Mouse (Mus musculus): ENCODE measurements around the gene Mettl3. TPM values are rescaled to one million over a fixed set of nuclear protein-coding genes. Genes with fewer than 3 reads are reported as not detected.
A peak's percentile ranks its signal among the peaks of the same experiment; 100 is the strongest.

Gene Mettl3
- 64.5 and 98.3 TPM in 2 replicates for polyA plus RNA-seq (2011; ENCODE audit: insufficient read depth, insufficient read length, low replicate concordance, missing spikeins)

DNA sequence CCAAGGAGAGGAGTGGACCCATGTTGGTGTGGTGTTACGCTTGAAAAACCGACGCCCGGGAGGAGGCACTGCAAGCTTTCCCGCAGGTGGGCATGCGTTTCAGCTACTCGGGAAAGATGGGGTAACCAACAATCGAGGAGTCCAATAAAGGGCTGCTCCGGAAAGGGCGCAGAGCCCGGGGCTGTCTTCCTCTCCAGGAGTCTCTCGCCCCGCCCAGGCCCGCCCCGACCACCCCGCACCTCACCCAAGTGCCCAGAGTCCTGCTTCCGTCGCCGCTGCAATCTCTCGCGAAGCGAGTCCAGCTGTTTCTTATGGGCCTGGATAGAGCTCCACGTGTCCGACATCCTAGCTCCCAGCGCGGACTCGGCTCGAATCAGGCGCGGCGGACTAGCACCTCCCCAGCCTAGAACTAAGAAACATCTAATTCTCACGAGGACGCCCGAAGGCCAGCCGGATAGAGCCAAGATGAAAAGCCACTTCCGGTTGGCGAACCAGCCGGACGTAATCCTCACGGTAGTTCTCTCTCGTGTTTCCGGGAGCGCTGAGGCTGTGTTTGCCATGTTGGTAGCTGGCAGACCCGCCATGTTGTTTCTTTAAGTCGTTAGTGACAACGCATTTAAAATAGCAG lies at the start of gene Mettl3:
Gene Mettl3, minus strand, starts transcription at position 485 of the 628 bp plus-strand sequence.
- H3K27ac ChIP-seq (ENCODE audit: control insufficient read depth, insufficient read depth, low read depth, low read length, poor library complexity): peak within 1 kb of the TSS; percentile 88
- peak within 1 kb of the TSS; percentile 94 for H3K4me3 ChIP-seq (replicated peaks; ENCODE audit: control insufficient read depth, low read depth, low read length)
- WGBS: under 1% methylated on average over 46 of the region's 46 CpGs
- TF ChIP-seq POLR2A (IDR thresholded peaks at IDR 0.05; ENCODE audit: borderline replicate concordance, control insufficient read depth, low read depth, low read length): peak; percentile 38; the same call in 1 of the 2 replicates
- no peak for TF ChIP-seq CTCF (IDR thresholded peaks at IDR 0.05; ENCODE audit: control insufficient read depth, insufficient read depth, low read length)
- H3K4me1 ChIP-seq (ENCODE audit: control insufficient read depth, insufficient read depth, low read length): peaks cover 1% of the 10 kb centered on the region; the same call in 1 of the 2 replicates

DNA sequence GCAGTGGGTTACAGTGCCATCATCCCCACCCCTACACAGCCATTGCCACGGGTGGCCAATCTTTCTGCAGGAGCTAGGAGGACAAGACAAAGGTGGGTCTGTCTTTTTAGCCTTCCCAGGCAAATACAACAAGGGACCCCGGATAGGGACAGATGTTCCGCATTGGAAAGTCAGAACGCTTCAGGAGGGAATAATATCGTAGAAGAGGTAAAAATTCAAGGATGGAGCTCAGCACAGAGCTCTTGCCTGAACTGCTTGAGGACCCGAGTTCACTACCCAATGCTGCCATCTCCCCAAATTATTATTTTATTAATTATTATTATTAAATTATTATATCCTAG lies 34.6 kb upstream of the Mettl3 start:
- 71% methylated on average over 6 of the region's 6 CpGs for WGBS
- Histone ChIP-seq H3K27ac (ENCODE audit: control insufficient read depth, insufficient read depth, low read depth, low read length, poor library complexity) (no peak overlapping the region), H3K4me3 (replicated peaks; ENCODE audit: control insufficient read depth, low read depth, low read length) (no peak overlapping the region), H3K4me1 (ENCODE audit: control insufficient read depth, insufficient read depth, low read length) (no peaks in the 10 kb centered on the region; the same call in 1 of the 2 replicates)
- TF ChIP-seq CTCF (IDR thresholded peaks at IDR 0.05; ENCODE audit: control insufficient read depth, insufficient read depth, low read length): no peak

DNA sequence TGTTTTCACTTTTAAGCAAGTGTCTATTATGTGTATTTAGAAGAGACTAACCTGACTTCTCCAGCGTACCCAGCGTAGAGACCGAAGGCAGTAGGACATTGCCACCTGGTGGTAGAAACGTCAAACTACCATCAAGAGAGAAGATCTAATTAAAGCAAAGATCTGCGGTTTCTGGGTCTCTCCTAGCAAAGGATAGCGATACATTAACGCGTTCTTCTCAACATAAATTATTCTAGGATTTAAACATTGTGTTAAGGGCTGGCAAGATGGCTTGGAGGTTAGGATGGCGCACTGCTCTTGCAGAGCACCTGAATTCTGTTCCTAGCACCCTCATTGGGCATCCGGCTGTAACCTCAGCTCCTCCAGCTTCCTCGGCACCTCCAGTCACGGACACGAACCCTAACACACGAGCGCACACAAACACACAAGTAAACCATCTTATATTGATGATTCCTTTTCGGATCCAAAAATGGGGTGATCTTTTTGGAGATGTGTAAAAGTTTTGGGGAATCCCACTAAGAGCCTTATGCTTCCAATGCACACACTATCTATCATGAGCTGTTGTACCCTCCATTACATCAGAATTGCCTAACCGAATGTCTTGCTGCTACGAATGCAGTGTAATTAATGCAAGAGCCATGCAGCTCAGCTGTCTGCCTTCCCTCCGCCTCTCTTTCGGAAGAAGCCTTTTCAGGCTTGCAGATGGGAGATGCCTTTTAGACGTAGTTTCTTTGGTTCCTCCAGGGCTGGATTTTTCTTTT lies 34.0 kb upstream of the Mettl3 start:
- 22% methylated on average over 21 of the region's 21 CpGs for WGBS
- TF ChIP-seq POLR2A (IDR thresholded peaks at IDR 0.05; ENCODE audit: borderline replicate concordance, control insufficient read depth, low read depth, low read length) (no peak), CTCF (IDR thresholded peaks at IDR 0.05; ENCODE audit: control insufficient read depth, insufficient read depth, low read length) (peak; percentile 82)

DNA sequence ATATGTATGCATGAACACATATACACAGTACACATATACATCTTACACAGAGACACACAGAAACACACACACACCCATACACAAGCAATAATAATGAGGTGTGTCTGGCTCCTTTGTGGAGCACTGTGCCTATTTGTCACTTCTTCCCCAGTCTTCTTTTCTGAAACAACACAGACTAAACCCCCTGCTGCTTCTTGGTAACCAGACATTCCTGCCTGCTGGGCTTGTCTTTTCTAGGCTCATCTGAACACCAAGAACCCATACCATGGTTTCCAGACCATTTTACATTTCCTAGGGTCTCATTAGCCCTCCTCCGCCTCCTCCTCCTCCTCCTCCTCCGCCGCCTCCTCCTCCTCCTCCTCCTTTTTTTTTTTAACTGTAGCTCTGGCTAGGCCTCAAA lies 27.2 kb upstream of the Mettl3 start:
- H3K27ac ChIP-seq (ENCODE audit: control insufficient read depth, insufficient read depth, low read depth, low read length, poor library complexity): no peak overlapping the region
- TF ChIP-seq POLR2A (IDR thresholded peaks at IDR 0.05; ENCODE audit: borderline replicate concordance, control insufficient read depth, low read depth, low read length): no peak
- TF ChIP-seq CTCF (IDR thresholded peaks at IDR 0.05; ENCODE audit: control insufficient read depth, insufficient read depth, low read length): no peak
- H3K4me3 ChIP-seq (replicated peaks; ENCODE audit: control insufficient read depth, low read depth, low read length): no peak overlapping the region
- 76% methylated on average over 3 of the region's 3 CpGs for WGBS
- no peaks in the 10 kb centered on the region for H3K4me1 ChIP-seq (ENCODE audit: control insufficient read depth, insufficient read depth, low read length)

More for the DNA sequence above, 34.0 kb upstream of the Mettl3 start:
- no peak overlapping the region for H3K4me3 ChIP-seq (replicated peaks; ENCODE audit: control insufficient read depth, low read depth, low read length)
- H3K27ac ChIP-seq (ENCODE audit: control insufficient read depth, insufficient read depth, low read depth, low read length, poor library complexity): no peak overlapping the region
- H3K4me1 ChIP-seq (ENCODE audit: control insufficient read depth, insufficient read depth, low read length): no peaks in the 10 kb centered on the region; the same call in 1 of the 2 replicates

DNA sequence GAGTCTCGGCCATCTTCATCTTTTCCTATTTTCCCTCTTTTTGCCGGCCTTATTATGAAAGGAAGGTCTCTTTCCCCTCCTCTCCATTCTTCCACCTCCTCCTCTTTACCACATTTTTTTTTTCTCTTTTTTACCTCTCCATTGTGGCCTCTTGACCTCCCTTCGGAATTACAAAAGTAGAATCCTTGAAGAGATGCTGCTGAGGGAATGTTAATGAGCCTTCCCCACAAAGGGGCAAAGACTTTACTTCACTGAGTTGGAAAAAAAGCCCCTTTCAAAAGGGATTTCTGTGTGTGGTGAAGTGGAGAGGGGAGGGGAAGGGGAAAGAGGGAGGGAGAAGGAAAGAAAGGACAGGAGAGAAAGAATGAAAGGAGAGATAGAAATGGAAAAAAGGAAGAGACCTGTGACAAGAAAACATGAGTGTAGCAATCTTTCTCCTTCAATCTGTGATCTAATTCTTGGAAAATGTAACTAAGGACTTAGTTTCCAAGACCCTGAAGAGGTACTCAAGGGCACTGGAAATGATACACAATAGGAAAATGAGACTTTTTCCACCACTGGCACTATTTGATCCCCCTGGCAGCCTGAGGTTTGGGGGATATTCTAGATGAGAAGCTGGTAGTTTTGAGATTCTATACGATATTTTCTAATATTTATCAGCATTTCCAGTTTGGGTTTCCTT lies 26.3 kb upstream of the Mettl3 start:
- Histone ChIP-seq H3K4me1 (ENCODE audit: control insufficient read depth, insufficient read depth, low read length) (no peaks in the 10 kb centered on the region), H3K27ac (ENCODE audit: control insufficient read depth, insufficient read depth, low read depth, low read length, poor library complexity) (no peak overlapping the region), H3K4me3 (replicated peaks; ENCODE audit: control insufficient read depth, low read depth, low read length) (no peak overlapping the region)
- 39% methylated on average over 4 of the region's 4 CpGs for WGBS
- TF ChIP-seq POLR2A (IDR thresholded peaks at IDR 0.05; ENCODE audit: borderline replicate concordance, control insufficient read depth, low read depth, low read length) (no peak), CTCF (IDR thresholded peaks at IDR 0.05; ENCODE audit: control insufficient read depth, insufficient read depth, low read length) (no peak)

DNA sequence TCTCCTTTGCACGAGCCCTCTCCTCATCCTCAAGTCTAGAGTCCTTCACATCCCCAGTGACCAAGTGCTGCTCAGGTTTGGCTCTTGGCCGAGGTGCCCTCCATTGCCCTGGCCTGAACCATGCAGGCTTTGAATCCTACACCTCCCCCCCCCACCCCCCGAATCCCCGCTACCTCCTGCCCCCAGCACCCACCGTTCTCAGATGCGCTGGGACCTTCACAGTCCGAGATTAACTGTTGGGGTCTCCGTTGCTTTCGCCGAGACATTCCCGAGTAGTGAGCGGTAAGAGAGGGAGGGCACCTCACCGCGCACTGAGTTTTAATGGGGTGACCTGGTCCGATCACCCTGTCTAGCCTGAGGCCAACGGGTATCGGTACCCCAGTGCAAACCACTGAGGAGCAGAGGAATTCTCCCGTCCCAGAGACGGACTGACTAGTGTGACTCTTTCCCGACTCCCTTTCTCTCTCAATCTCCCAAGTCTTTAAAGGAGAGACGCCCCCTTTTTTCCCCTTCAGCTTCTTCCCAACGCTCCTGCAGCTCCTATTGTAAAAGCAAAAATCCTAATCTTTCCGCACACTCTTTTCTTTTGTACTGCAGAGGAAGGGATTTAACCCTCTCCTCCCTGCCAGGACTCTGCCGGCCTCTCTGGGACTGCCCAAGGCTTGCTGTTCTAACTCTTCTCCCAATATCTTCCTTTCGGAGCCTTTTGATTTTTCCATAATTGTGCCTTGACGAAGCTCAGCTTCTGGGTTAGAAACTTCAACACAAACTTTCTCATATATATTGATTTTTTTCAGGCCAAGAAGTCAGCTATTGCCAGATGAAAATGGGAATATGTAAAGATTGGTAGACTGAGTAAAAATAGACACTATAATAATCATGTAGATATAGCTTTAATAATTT lies 23.2 kb upstream of the Mettl3 start, which contains the start of gene Sall2:
Gene Sall2, minus strand, starts transcription at position 853 of the 903 bp plus-strand sequence.
- 7% methylated on average over 26 of the region's 26 CpGs for WGBS
- no peak for TF ChIP-seq POLR2A (IDR thresholded peaks at IDR 0.05; ENCODE audit: borderline replicate concordance, control insufficient read depth, low read depth, low read length)
- no peak for TF ChIP-seq CTCF (IDR thresholded peaks at IDR 0.05; ENCODE audit: control insufficient read depth, insufficient read depth, low read length)
- H3K4me3 ChIP-seq (replicated peaks; ENCODE audit: control insufficient read depth, low read depth, low read length): no peak within 1 kb of the TSS
- no peaks in the 10 kb centered on the region for H3K4me1 ChIP-seq (ENCODE audit: control insufficient read depth, insufficient read depth, low read length)
- no peak within 1 kb of the TSS for H3K27ac ChIP-seq (ENCODE audit: control insufficient read depth, insufficient read depth, low read depth, low read length, poor library complexity)

DNA sequence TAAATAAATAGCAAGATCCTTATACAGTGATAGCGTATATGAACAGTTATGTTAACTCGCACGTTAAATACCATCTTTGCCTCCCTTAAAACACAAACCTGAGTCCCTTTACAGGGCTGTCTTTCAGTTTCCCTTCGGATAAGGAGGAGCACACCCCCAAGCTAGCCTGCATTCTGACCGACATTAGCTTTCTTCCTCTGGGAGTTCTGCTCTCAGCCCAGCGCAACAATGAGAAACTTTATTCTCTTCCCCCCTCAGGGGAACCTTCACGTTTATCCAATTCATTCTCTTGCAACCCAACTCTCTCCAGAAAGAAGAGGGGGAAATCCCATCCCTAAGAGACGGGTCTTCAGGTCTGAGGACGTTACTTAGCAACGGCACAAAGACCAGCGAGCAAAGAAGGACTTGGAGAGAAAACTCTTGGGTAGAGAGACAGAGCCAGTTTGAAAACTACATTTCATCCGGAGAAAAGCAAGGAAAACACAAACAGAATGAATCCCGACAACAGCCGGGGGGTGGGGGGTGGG lies 22.5 kb upstream of the Mettl3 start:
- Histone ChIP-seq H3K4me3 (replicated peaks; ENCODE audit: control insufficient read depth, low read depth, low read length) (no peak overlapping the region), H3K27ac (ENCODE audit: control insufficient read depth, insufficient read depth, low read depth, low read length, poor library complexity) (no peak overlapping the region), H3K4me1 (ENCODE audit: control insufficient read depth, insufficient read depth, low read length) (no peaks in the 10 kb centered on the region)
- 6% methylated on average over 14 of the region's 14 CpGs for WGBS
- no peak for TF ChIP-seq CTCF (IDR thresholded peaks at IDR 0.05; ENCODE audit: control insufficient read depth, insufficient read depth, low read length)
- no peak for TF ChIP-seq POLR2A (IDR thresholded peaks at IDR 0.05; ENCODE audit: borderline replicate concordance, control insufficient read depth, low read depth, low read length)

Measured in bone marrow, adult 2 months (tissue).